Mouse (Mus musculus): ENCODE measurements around the gene Slc22a14.

- no peak for TF ChIP-seq NELFE (IDR thresholded peaks at IDR 0.05; ENCODE audit: low read depth, low read length)
- no peak for TF ChIP-seq CTCF (IDR thresholded peaks at IDR 0.05 in 2 of 3, conservative IDR thresholded peaks at IDR 0.05 in 1 of 3; ENCODE audit: control insufficient read depth in 1 of 3, insufficient read depth in 1 of 3, low read depth in 2 of 3, low read length in 3 of 3, poor library complexity in 1 of 3, severe bottlenecking in 1 of 3)
- no peak for TF ChIP-seq POLR2A (IDR thresholded peaks at IDR 0.05; ENCODE audit: control insufficient read depth in 1 of 2, insufficient read depth in 1 of 2, low read depth in 1 of 2, low read length in 2 of 2, poor library complexity in 1 of 2)
- TF ChIP-seq MEF2A (IDR thresholded peaks at IDR 0.05; ENCODE audit: extremely low read depth, insufficient replicate concordance, low read depth, low read length, poor library complexity, severe bottlenecking): no peak
Measured at GRCm38 (mm10) chr9:119231552-119231951, 133.8 kb downstream of the Slc22a14 start.
